Mouse (Mus musculus): ENCODE data around the gene Wdr25. TPM values are rescaled to one million over a fixed set of nuclear protein-coding genes. Genes with fewer than 3 reads are reported as not detected.

Gene Wdr25
- polyA plus RNA-seq, 1 experiment from 2014 or later: 6.8 TPM

GRCm38 (mm10) chr12:108942203-108942923 lies 48.9 kb downstream of the Wdr25 start:
- ATAC-seq (ENCODE audit: insufficient number of reproducible peaks, insufficient read depth, low FRiP score, low read depth): no peak
- Histone ChIP-seq H3K4me2 (replicated peaks; ENCODE audit: low read depth, low read length) (no peak overlapping the region), H3K27me3 (ENCODE audit: control insufficient read depth, insufficient read depth, low read length) (no peaks in the 10 kb centered on the region), H3K9me3 (ENCODE audit: control insufficient read depth, low read depth, low read length) (no peaks in the 10 kb centered on the region), H3K4me3 (ENCODE audit: low read depth, low read length) (no peak overlapping the region), H3K36me3 (ENCODE audit: control insufficient read depth, insufficient read depth, low read length) (no peaks in the 10 kb centered on the region), H3K9ac (replicated peaks; ENCODE audit: low read depth, low read length) (no peak overlapping the region), H3K4me1 (ENCODE audit: control insufficient read depth, insufficient read depth, low read length) (no peaks in the 10 kb centered on the region), H3K27ac (ENCODE audit: low read length) (no peak overlapping the region)
- WGBS: 85% methylated on average over 14 of the region's 14 CpGs

GRCm38 (mm10) chr12:108953011-108953550 lies 59.6 kb downstream of the Wdr25 start:
- ATAC-seq (ENCODE audit: insufficient number of reproducible peaks, insufficient read depth, low FRiP score, low read depth): no peak
- Histone ChIP-seq H3K27me3 (ENCODE audit: control insufficient read depth, insufficient read depth, low read length) (no peaks in the 10 kb centered on the region), H3K36me3 (ENCODE audit: control insufficient read depth, insufficient read depth, low read length) (no peaks in the 10 kb centered on the region), H3K9me3 (ENCODE audit: control insufficient read depth, low read depth, low read length) (no peaks in the 10 kb centered on the region), H3K27ac (ENCODE audit: low read length) (no peak overlapping the region), H3K4me2 (replicated peaks; ENCODE audit: low read depth, low read length) (no peak overlapping the region), H3K4me3 (ENCODE audit: low read depth, low read length) (no peak overlapping the region), H3K4me1 (ENCODE audit: control insufficient read depth, insufficient read depth, low read length) (peaks cover 10% of the 10 kb centered on the region), H3K9ac (replicated peaks; ENCODE audit: low read depth, low read length) (no peak overlapping the region)
- 74% methylated on average over 9 of the region's 9 CpGs for WGBS

- Histone ChIP-seq H3K27ac (ENCODE audit: low read length) (no peak overlapping the region), H3K27me3 (ENCODE audit: control insufficient read depth, insufficient read depth, low read length) (no peaks in the 10 kb centered on the region), H3K4me3 (ENCODE audit: low read depth, low read length) (no peak overlapping the region), H3K36me3 (ENCODE audit: control insufficient read depth, insufficient read depth, low read length) (no peaks in the 10 kb centered on the region), H3K9ac (replicated peaks; ENCODE audit: low read depth, low read length) (no peak overlapping the region), H3K9me3 (ENCODE audit: control insufficient read depth, low read depth, low read length) (no peaks in the 10 kb centered on the region), H3K4me1 (ENCODE audit: control insufficient read depth, insufficient read depth, low read length) (peaks cover 12% of the 10 kb centered on the region), H3K4me2 (replicated peaks; ENCODE audit: low read depth, low read length) (no peak overlapping the region)
- ATAC-seq (ENCODE audit: insufficient number of reproducible peaks, insufficient read depth, low FRiP score, low read depth): peak; percentile 35; the same call in 1 of the 2 replicates
- 18% methylated on average over 6 of the region's 6 CpGs for WGBS
These were observed 60.4 kb downstream of the Wdr25 start for GRCm38 (mm10) chr12:108953838-108954237.

- H3K4me1 ChIP-seq (ENCODE audit: control insufficient read depth, insufficient read depth, low read length): peaks cover 17% of the 10 kb centered on the region
- WGBS: 53% methylated on average over 2 of the region's 2 CpGs
- ATAC-seq (ENCODE audit: insufficient number of reproducible peaks, insufficient read depth, low FRiP score, low read depth): no peak
- no peak overlapping the region for H3K9ac ChIP-seq (replicated peaks; ENCODE audit: low read depth, low read length)
- H3K4me3 ChIP-seq (ENCODE audit: low read depth, low read length): no peak overlapping the region
- no peak overlapping the region for H3K27ac ChIP-seq (ENCODE audit: low read length)
- no peak overlapping the region for H3K4me2 ChIP-seq (replicated peaks; ENCODE audit: low read depth, low read length)
- H3K36me3 ChIP-seq (ENCODE audit: control insufficient read depth, insufficient read depth, low read length): no peaks in the 10 kb centered on the region
- H3K27me3 ChIP-seq (ENCODE audit: control insufficient read depth, insufficient read depth, low read length): no peaks in the 10 kb centered on the region
- no peaks in the 10 kb centered on the region for H3K9me3 ChIP-seq (ENCODE audit: control insufficient read depth, low read depth, low read length)
These were observed 61.0 kb downstream of the Wdr25 start for GRCm38 (mm10) chr12:108954456-108954855.

- no peak overlapping the region for H3K4me2 ChIP-seq (replicated peaks; ENCODE audit: low read depth, low read length)
- H3K4me1 ChIP-seq (ENCODE audit: control insufficient read depth, insufficient read depth, low read length): peaks cover 15% of the 10 kb centered on the region
- 61% methylated on average over 7 of the region's 7 CpGs for WGBS
These were observed 65.1 kb downstream of the Wdr25 start for GRCm38 (mm10) chr12:108958483-108958882.

GRCm38 (mm10) chr12:108958991-108959638 lies 65.7 kb downstream of the Wdr25 start:
- Histone ChIP-seq H3K4me1 (ENCODE audit: control insufficient read depth, insufficient read depth, low read length) (peaks cover 9% of the 10 kb centered on the region; the same call in 1 of the 2 replicates), H3K36me3 (ENCODE audit: control insufficient read depth, insufficient read depth, low read length) (no peaks in the 10 kb centered on the region), H3K9ac (replicated peaks; ENCODE audit: low read depth, low read length) (no peak overlapping the region), H3K4me3 (ENCODE audit: low read depth, low read length) (peak overlapping the region; percentile 25), H3K4me2 (replicated peaks; ENCODE audit: low read depth, low read length) (peak overlapping the region; percentile 53), H3K27me3 (ENCODE audit: control insufficient read depth, insufficient read depth, low read length) (no peaks in the 10 kb centered on the region), H3K9me3 (ENCODE audit: control insufficient read depth, low read depth, low read length) (no peaks in the 10 kb centered on the region), H3K27ac (ENCODE audit: low read length) (no peak overlapping the region)
- WGBS: 7% methylated on average over 23 of the region's 23 CpGs
- no peak for ATAC-seq (ENCODE audit: insufficient number of reproducible peaks, insufficient read depth, low FRiP score, low read depth)

More at GRCm38 (mm10) chr12:108958483-108958882, 65.1 kb downstream of the Wdr25 start:
- Histone ChIP-seq H3K4me3 (ENCODE audit: low read depth, low read length) (no peak overlapping the region), H3K36me3 (ENCODE audit: control insufficient read depth, insufficient read depth, low read length) (no peaks in the 10 kb centered on the region), H3K27ac (ENCODE audit: low read length) (no peak overlapping the region), H3K27me3 (ENCODE audit: control insufficient read depth, insufficient read depth, low read length) (no peaks in the 10 kb centered on the region), H3K9ac (replicated peaks; ENCODE audit: low read depth, low read length) (no peak overlapping the region), H3K9me3 (ENCODE audit: control insufficient read depth, low read depth, low read length) (no peaks in the 10 kb centered on the region)
- ATAC-seq (ENCODE audit: insufficient number of reproducible peaks, insufficient read depth, low FRiP score, low read depth): no peak

- Histone ChIP-seq H3K27me3 (ENCODE audit: control insufficient read depth, insufficient read depth, low read length) (no peaks in the 10 kb centered on the region), H3K4me2 (replicated peaks; ENCODE audit: low read depth, low read length) (peak overlapping the region; percentile 53), H3K36me3 (ENCODE audit: control insufficient read depth, insufficient read depth, low read length) (no peaks in the 10 kb centered on the region), H3K4me1 (ENCODE audit: control insufficient read depth, insufficient read depth, low read length) (peaks cover 7% of the 10 kb centered on the region; the same call in 1 of the 2 replicates), H3K27ac (ENCODE audit: low read length) (no peak overlapping the region), H3K9ac (replicated peaks; ENCODE audit: low read depth, low read length) (no peak overlapping the region), H3K4me3 (ENCODE audit: low read depth, low read length) (peak overlapping the region; percentile 25), H3K9me3 (ENCODE audit: control insufficient read depth, low read depth, low read length) (no peaks in the 10 kb centered on the region)
- WGBS: 36% methylated on average over 12 of the region's 12 CpGs
- no peak for ATAC-seq (ENCODE audit: insufficient number of reproducible peaks, insufficient read depth, low FRiP score, low read depth)
These were observed 66.3 kb downstream of the Wdr25 start for GRCm38 (mm10) chr12:108959639-108960219.

- Histone ChIP-seq H3K27ac (ENCODE audit: low read length) (no peak overlapping the region), H3K36me3 (ENCODE audit: control insufficient read depth, insufficient read depth, low read length) (no peaks in the 10 kb centered on the region), H3K9ac (replicated peaks; ENCODE audit: low read depth, low read length) (no peak overlapping the region), H3K27me3 (ENCODE audit: control insufficient read depth, insufficient read depth, low read length) (no peaks in the 10 kb centered on the region), H3K4me3 (ENCODE audit: low read depth, low read length) (no peak overlapping the region), H3K9me3 (ENCODE audit: control insufficient read depth, low read depth, low read length) (no peaks in the 10 kb centered on the region), H3K4me2 (replicated peaks; ENCODE audit: low read depth, low read length) (no peak overlapping the region), H3K4me1 (ENCODE audit: control insufficient read depth, insufficient read depth, low read length) (peaks cover 7% of the 10 kb centered on the region; the same call in 1 of the 2 replicates)
- 56% methylated on average over 10 of the region's 10 CpGs for WGBS
- ATAC-seq (ENCODE audit: insufficient number of reproducible peaks, insufficient read depth, low FRiP score, low read depth): no peak
These were observed 66.8 kb downstream of the Wdr25 start for GRCm38 (mm10) chr12:108960225-108960624.
